Mouse (Mus musculus) testis, postnatal 14 days (tissue): ENCODE measurements around the gene Men1.
"Not testable (repeated sequence)": the region's sequence is repeated elsewhere in the genome, so short reads cannot be mapped to it uniquely, and the experiment has no call there.

Source experiments
- DNase-seq: peaks from one replicate; pipeline ENCODE4 v3.0.0; 2021; ENCODE audit warnings: low spot score

Men1 gene

DNA sequence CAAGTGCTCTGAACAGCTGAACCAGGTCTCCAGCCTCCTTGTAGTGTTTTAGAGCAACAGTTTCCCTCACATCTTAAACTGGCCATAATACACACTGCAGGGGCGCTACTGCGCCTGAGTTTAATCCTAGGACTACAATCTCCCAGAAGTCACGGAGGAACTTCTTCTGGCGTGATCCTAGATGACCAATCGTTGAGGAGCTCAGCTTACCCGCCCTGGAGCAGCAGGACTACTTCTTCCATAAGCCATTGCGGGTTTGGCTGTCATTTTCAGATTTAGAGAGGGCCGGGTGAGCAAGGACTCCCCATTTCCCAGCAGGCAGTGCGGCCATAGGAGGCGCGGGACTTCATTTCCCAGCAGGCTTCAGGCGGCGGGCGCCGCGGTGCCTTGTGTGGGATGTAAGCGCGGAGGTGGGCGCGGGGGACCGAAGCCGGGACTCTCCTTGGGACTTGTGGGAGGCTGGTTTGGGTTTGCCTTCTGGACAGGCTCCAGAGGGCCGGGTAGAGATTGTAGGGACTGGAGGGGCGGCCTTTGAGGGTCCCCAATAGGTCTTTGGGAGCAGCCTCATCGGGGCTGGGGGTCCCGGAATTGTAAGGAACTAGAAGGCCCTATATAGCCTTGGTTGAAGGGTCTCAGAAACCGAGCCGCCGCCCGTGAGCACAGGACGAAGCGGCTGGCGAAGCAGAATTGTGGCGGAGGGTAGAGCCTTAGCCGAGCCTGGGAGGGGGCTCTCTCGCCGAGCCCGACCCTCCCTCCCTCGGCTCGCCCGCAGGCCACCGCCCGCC lies at the start of gene Men1:
Men1 (plus strand) TSS at position 307 of the 785 bp plus-strand sequence.
- DNase-seq, result peak; percentile 93

DNA sequence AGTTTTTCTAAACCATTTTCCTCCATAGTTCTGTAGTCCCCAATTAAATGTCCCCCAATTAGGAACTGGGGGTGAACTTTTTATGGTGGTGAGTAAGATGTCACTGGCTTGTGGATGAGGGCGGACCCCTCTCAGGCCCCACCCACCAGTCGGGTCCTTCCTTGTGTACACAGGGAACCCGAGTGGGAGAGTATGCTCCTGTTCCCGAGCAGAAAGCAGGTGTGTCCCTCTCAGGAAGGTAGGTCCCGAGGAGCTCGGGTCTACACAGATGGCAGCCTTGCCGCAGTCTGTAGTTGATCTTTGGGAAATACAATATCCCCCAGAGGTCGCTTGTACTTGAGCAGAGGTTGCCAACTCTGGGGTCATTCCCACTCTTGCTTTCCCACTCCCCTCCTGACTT lies 49.6 kb upstream of the Men1 start:
- DNase-seq, result no peak

DNA sequence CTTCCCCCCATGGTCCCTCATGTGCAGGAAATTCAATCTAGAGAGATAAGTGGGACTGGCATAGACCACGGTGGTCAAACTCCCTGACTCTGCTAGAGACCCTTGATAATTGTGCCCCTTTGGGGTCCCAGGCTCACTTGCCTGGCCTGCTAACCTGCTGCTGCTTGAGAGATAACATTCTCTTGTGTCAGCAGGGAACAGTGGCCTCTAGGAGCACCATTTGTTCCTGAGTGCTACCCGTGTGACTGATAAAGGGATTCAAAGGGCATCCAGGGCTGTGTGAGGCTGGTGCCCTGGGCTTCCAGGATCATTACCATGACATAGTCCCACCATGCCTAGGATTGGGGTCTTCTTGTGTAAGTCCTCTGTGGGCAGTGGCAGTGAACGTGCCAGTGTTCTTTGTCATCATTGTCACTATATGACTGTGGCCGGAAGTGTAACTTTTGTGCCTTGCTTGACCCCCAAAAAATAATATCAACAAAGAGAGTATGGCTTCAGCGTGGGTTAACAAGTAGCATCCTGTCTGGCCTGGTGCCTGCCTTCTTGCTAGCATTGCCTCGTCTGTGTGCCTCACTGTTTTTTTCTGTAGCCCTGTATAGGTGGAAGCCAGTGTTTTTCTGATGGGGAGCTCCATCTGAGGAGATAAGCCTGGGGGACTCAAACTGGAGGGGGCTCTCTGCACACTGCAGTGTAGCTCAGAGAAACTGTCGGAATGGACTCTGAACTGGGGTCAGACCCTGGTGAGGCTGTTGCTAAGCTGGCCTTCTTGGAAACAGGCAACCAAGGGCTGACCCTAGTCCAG lies 48.9 kb upstream of the Men1 start:
- no peak for DNase-seq

DNA sequence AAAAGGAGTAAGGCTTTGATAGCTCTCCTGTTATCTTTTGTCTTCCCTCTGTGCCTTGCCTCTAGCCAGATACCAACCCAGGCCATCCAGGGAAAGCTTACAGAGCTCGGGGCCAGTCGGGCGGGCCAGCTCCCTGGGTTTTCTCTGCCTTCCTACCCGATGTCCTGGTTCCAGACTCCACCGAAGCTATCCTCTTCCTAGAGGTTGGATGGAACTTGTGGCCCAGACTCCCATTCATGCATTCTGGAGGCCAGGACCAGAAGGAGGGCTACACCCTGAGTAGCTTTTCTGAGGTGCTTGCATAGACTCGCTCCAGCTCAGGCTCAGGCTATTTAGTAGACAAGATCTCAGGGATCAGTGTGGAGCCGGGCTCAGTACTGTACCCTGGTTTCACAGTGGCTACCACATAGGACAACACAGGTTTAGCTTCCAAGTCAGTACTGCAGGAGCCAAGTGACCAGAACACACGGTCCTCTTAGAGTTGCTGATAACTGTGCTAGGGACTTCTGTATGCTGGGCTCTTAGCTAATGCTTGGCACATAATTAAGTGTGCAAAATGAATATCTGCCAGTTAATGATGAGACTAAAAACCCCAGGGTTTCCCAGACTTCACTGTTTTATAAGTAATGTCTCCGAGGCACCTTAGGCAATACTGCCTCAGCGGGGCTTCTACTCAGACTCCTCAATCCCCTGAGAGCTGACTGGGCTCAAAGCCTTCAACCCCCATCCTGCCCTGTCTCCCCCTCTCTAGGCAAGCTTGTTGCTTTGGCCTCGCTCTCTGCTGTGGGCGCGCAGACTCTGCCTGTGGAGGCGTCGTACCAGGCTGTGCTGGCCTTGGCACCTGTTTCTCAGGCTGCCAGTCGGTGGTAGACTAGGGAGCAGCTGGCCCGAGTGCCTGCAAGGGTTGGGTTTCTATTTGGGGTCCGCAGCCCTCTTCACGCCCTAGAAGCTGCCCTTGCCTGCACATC lies 48.1 kb upstream of the Men1 start:
- no peak for DNase-seq

DNA sequence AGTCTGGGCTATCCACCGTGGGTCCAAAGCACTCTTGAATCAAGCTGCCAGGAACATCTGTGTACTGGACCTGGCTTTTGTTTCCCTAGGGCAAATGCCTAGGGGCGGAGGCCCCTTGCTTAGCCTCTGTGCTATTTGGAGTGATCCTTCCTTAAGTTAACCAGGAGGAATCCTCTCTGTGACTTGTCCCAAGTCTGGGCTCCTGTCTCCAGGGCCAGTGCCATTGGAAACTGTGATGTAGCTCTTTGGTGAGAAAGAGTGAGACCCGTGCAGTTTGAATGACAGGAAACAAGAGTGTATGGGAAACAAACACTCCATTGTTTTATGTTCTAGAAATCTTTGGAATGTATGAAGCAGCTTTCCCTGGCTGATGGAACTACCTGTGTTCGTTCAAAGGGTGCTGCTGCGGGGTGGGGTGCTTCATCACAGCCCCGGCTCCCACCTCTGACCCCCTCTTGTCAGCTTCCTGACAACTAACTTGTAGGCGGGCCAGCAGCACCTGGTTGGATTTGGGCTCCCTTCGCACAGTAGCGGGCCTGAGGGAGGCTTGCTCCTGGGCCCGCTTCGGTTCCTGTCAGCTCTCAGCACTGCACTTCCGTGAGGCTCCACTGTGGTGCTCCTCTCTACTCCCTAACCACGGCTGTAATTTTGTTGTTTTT lies 46.4 kb upstream of the Men1 start:
- DNase-seq, result no peak

DNA sequence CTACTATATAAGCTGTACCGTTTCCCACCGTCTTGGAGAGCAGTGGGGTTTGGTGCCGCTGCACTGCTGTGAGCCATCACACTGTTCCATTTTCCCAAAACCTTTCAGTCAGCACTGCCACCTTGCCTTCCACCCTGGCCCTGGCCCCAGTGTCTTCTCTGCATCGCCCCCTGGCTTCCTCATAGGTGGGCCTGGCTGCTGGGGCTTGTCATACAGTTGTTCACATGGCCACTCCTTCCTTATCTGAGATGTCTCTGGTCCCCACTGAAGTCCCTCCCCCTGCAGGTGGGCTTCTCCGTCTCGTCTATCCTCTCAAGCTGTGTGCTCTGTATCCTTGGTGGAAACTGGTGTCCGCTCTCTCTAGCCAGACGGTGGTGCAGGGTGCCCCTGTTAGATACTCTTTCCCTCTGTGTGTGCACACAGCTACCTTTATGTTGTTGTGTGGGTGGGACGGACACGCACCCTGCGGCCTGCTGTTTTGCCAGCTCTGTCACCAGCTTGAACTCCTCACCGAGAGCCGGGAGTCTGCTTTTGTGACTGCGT lies 45.0 kb upstream of the Men1 start:
- DNase-seq, result no peak

DNA sequence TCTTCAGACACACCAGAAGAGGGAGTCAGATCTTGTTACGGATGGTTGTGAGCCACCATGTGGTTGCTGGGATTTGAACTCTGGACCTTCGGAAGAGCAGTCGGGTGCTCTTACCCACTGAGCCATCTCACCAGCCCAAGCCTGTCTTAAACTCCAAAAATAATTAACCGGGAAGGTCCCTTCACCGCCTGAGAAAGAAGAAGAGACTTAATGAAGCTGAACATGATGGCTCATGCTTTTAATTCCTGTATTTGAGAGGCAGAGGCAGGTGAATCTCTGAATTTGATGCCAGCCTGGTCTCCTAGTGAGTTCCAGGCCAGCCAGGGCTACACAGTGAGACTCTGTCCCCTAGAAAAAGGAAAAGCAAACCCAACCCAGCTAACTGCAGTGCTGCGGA lies 44.1 kb upstream of the Men1 start:
- not testable (repeated sequence) for DNase-seq

DNA sequence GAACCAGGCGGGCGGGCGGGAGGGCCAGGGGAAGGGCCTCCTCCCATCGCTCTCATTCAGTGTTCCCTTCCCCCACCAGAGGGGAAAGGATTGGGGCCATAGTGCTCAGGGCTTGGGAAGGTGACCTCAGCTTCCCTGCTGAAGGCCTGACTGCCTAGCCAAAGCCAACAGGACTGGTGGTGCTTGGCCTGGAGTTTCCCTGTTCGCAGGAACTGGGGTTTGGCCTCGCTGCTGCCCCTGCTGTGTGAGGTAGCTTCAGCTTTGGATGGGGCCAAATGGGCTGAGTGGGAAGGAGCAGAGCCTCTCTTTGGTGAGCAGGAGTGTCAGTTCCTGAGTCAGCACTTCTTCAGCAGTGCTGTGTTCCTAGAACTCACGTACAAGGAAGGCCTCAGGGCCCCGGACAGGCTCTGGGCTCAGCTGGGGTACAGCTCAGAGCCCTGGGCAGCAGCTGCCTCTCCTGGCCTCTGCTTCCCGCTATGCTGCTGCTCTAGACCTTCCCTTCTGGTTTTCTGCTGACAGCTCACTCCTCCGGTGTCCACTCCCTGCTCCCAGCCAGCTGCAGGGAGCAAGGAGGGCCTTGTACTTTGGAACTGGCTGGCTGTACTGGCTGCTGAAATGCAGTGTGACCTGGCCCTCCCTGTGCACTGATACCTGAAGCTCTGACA lies 43.5 kb upstream of the Men1 start:
- no peak for DNase-seq

DNA sequence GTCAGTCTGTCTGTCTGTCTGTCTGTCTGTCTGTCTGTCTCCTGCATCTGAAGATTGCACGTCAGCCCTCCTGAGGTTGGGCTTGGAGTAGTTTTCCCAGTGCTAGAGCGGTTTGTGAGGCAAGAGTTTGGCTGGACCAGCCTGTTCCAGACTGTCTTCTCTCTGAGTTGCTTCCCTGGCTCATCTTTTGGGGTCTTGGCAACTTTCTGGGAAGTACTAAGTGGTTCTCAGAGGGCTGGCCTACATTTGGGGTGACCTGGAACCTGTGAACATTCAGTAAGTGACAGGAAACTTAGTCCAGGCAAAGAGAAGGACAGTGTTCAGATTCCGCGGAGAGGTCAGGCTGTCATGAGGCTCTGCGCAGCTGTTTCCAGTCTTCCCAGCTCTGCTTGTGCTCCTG lies 42.5 kb upstream of the Men1 start:
- DNase-seq, result no peak

DNA sequence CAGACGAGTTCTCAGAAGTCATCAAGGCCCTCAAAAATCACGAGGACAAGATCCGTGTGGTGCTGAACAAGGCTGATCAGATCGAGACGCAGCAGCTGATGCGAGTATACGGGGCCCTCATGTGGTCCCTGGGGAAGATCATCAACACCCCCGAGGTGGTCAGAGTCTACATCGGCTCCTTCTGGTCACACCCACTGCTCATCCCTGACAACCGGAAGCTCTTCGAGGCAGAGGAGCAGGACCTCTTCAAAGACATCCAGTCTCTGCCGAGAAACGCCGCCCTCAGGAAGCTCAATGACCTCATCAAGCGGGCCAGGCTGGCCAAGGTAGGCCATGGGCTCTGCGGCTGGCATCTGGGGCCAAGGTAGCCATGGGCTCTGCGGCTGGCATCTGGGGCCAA lies 40.5 kb upstream of the Men1 start:
- DNase-seq, result no peak

DNA sequence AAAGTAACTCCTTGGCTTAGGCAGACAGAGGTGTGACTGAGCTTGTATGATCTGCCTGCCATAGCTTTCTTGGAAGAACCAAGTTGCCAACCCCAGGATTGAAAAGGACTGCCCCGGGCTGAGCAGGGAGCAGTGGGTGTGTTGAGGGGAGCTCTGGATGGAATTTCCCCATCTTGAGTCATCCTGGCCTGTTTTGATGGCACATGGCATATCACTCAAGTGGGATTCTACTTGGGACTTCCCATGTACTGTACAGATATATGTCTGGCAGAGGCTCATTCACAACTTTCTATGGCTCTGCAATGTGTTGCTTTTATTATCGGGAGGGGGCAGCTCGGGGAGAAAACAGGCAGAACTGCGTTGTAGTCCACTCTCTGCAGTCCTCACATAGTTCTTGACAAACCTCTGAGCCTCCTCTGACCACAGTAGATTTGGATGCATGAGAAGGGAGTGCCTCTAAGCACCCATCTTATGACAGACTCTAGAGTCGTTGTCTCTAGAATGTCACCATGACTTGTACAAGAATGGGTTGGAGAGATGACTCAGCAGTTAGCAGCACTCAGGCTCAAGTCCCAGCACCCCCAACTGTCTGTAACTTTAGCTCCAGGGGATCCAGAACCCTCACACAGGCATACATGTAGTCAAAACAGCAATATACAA lies 38.1 kb upstream of the Men1 start:
- DNase-seq, result no peak

DNA sequence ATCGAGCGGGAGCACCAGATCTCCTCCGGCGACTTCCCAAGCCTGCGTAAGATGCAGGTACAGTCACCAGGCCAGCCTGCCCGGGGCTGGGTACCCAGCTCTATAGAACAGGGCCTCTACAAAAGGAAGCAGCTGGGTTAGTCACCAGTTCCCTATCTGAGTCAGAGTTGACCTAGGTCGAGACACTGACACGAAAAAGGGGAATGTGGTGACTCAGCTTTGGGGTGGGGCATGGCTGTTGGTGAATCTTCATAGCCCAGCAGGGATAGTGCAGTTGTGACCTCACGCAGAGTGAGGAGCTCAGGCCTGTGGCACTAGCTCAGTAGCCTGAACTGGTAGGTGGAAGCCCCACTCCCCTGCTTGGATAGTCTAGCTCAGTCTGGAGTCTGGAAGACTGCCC lies 37.1 kb upstream of the Men1 start:
- DNase-seq, result no peak

DNA sequence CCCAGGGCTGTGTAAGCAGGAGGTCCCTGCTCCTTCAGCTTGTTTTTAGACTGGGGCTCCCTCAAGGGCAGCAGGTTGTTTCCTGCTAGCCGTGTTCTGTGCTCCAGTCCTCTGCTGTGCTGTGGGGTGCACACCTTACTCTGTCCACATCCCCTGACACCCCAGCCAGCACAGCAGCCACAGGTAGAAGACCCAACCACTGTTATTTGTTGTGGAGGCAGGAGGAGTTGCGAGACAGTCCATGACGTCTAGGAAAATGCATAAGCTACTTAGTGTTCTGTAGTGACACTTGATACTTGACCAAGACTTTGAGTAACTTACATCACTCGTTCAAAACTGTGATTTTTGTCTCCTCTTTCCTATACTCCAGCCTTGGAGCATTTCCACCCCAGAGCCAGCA lies 35.8 kb upstream of the Men1 start:
- DNase-seq, result no peak

DNA sequence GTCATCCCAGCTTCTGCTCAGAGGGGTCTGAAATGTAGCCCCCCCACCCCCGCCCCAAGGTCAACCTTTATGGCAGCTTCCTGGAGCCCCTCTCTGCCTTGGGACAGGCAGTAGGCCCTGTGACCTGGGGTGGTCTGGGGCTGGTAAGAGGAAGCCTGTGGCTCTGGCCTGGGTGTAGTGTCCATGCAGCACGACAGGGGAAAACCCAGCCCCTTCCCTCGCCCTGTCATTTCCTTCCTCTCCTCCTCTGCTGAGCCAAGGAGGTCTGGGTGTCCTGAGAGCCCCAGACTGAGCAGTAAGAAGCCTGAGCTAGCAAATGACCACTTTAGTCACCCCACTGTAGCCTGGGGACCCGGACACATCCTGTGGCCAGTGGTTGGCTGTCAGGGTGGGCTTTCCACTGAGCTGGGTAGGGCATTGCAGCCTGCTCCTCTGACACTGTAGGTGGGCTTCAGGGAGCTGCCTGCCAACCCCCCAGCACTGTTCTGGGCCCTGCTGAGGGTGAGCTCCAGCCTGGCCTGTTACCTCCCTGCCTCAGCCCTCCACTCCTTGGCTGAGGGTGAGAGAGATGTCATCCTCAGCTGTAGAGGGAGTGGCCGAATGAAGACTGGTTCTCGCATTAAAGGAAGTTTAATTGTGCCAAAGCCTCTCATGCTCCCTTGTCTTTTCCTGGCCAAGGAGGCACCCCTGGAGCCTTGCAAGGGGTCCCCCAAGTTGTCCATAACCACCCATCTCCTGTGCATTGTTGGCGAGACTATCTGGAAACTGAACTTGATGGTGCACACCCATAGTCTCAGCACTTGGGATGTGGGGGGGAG lies 35.1 kb upstream of the Men1 start:
- no peak for DNase-seq

DNA sequence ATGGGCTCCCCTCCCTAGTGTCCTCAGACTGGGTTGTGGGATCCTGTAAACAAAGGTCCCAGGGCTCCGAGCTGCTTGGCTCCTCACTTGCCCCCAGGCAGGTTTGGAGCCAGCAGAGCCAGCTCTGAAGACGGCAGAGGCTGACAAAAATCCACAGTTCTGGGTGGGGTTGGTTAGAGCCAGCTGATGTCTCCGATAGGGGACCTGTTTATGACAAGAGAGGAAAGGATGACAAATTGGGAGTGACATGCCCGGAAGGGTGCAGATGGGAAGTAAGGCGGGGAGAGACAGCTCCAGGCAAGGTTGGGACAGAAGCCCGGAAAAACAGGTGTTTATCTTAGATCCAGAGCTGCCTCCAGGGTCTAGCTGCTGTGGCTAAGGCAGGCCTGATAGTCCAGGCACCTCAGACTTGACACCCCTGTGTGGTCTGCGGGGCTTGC lies 34.4 kb upstream of the Men1 start:
- no peak for DNase-seq

DNA sequence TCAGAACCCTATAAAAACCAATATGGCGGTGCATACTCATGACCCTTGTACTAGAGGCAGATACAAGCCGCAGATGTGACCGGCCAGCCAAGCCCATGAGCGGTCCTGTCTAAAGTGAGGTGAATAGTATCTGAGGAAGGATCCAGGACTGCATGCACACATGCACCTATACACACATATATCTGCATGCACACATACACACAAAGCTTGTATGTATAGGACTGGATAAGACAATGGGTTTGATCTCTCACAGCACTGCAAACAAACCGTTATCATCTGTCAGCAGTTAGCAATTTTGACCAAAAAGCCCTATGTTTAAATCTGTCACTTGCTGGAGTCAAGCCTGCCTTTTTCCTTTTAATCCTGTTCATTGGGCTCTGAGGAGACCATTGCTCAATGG lies 32.7 kb upstream of the Men1 start:
- DNase-seq, result no peak

DNA sequence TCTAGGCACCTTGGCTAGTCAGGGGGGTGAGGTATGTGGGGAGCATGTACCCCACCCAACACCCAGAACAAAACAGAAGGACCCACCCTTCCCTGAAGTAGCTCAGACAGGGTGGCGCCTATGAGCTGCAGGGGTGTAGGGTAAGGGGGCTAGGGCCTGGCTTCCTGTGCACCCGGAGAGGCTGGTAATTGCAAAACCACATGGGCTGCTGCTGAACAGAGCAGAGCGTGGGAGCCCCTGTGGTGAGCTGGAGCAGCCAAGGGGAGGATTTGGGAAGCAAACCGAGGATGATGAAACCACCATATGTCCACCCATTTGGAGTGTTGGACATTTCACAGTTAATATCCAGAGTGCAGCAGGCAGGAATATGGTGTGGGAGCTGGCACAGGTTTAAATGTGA lies 32.3 kb upstream of the Men1 start:
- no peak for DNase-seq

DNA sequence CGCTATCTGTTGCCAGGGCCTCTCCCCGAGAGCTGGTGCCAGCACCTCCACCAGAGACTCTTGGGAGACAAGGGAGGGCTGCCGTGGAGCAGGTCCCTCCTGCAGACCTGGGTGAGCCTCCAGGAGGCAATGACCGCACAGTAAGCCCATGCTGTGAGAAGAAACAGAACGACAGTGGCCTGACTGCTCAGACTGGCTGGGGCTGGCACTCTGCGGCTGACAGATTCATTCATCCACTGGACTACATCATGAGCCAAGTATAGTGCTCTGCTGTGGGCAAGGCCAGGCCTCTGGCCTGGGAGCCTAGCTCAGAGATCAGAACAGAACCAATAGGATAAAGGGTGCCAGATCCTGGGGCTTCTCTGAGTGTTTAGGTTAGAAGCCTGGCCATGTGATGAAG lies 30.9 kb upstream of the Men1 start:
- no peak for DNase-seq

DNA sequence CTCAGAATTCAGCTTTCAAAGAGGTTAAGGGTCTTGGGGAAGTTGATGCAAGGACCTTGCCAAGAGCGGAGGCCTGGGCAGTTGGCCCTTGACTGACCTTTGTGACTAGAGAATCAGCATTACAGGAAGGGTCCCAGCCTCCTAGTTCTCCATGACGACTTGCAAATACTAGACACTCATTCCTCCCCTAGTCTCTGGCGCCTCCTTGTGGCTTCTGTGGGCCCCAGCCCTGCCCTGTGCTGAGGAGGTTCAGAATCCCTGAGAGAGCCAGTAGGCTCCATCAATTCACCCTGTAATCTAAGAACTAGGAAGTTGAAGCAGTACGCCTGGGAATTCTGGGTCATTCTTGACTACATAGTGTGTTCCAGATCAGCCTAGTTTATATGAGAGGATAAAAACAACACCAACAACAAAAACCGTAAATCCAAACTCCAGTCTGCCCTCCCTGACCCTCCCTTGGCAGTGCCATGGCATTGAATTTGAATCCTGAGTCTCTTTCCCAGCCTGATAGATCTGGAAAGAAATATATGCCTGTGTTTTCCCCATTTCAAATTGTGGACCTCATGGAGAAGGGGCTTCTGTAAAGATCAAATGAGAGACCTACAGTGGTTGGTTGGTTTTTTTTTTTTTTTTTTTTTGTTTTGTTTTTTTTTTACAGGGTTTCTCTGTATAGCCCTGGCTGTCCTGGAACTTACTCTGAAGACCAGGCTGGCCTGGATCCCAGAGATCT lies 29.8 kb upstream of the Men1 start:
- DNase-seq, result peak; percentile 76
